Mouse (Mus musculus): ENCODE data around the gene Rtf2. TPM values are rescaled to one million over a fixed set of nuclear protein-coding genes. Genes with fewer than 3 reads are reported as not detected.

Rtf2 gene
- polyA plus RNA-seq (2012; rRNA removed): 77.9 and 79.1 TPM in 2 replicates

GRCm38 (mm10) chr2:172439843-172440639 is at the start of gene Rtf2:
Rtf2 (plus strand) TSS chr2:172440556.
- DNase-seq (ENCODE audit: extremely low spot score in 1 of 2, low spot score in 1 of 2): peak; percentile 98 to 100

- DNase-seq (ENCODE audit: extremely low spot score in 1 of 2, low spot score in 1 of 2): peak; percentile 75 to 76
Observed at GRCm38 (mm10) chr2:172392041-172392521, 48.3 kb upstream of the Rtf2 start.

DNA sequence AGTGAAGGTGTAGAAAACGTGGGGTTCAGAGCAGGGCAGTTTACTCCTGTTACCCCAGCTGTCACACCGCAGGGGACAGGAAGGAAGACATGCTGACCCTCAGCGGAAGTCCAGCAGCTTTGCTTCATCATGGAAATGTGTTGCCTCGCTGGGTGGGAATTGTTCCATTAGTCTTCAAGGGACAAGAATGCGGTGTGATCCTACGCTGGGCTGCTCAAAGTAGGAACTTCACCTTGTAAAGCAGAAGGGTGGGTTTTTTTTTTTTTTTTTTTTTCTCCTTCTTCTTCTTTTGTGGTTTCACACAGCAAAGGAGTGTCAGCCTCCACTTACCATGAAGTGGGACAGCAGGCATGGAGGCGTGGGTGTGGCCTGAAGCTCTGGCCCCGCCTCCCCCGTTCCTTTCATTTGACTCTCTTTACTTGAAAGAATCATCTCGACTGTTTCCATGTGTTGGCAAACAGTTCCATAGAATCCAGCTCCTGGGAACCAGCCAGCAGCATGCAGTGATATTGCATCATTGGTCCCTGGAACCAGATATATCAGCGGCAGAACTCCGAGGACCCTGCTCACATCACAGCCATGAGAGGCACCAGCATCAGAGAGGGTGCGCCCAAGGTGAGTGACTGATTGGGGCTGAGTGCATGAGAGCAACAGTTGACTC is 46.8 kb upstream of the Rtf2 start, which contains the start of gene Cass4:
Gene Cass4 (plus strand): TSS at position 404 of the 661 bp plus-strand sequence.
- DNase-seq (ENCODE audit: extremely low spot score in 1 of 2, low spot score in 1 of 2): no peak

GRCm38 (mm10) chr2:172394052-172394392 is 46.3 kb upstream of the Rtf2 start:
- DNase-seq (ENCODE audit: extremely low spot score in 1 of 2, low spot score in 1 of 2): no peak

- DNase-seq (ENCODE audit: extremely low spot score in 1 of 2, low spot score in 1 of 2): no peak
Observed at GRCm38 (mm10) chr2:172394671-172395070, 45.7 kb upstream of the Rtf2 start.

GRCm38 (mm10) chr2:172395961-172396360 is 44.4 kb upstream of the Rtf2 start:
- no peak for DNase-seq (ENCODE audit: extremely low spot score in 1 of 2, low spot score in 1 of 2)

GRCm38 (mm10) chr2:172399901-172400300 is 40.5 kb upstream of the Rtf2 start:
- DNase-seq (ENCODE audit: extremely low spot score in 1 of 2, low spot score in 1 of 2): no peak

- no peak for DNase-seq (ENCODE audit: extremely low spot score in 1 of 2, low spot score in 1 of 2)
Observed at GRCm38 (mm10) chr2:172401116-172401825, 39.1 kb upstream of the Rtf2 start.

DNA sequence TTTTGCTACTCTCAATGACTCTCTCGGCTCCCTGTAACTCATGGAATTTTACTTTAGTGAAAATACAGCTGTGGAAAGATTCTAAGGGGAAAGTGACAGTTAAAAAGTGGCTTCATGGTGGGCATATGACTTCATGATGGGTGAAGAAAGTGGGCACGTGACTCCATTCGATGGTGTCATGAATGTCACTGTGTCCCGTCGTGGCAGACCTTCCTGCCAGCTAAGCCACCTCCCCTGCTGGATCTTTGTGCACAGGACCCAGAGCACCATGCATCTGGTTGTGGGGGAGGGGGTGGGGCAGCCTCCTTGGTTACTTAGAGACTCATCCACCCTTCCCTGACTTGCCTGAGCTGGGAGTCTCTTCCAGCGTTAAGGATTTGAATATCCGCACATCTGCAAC is 36.1 kb upstream of the Rtf2 start:
- no peak for DNase-seq (ENCODE audit: extremely low spot score in 1 of 2, low spot score in 1 of 2)

DNA sequence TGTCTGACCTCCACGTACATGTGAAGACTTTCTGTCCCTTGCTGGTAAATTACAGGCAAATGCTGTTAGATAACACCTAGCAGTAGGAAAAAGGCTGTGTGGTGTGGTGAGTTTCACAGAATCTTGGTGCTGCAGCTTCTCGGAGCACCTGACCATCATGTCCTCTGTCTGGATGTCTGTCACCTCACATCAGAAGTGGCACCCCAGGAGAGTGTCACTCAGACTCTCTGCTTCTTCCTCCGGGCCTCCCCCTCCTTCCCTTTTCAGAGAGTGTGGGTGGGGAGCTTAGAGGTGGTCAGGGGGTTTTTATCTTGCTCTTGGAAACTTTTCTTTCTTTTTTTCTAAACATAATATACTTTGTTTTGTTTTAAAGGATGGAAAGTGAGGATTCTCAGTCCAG is 35.3 kb upstream of the Rtf2 start:
- no peak for DNase-seq (ENCODE audit: extremely low spot score in 1 of 2, low spot score in 1 of 2)

GRCm38 (mm10) chr2:172406173-172406572 is 34.2 kb upstream of the Rtf2 start:
- no peak for DNase-seq (ENCODE audit: extremely low spot score in 1 of 2, low spot score in 1 of 2)

DNA sequence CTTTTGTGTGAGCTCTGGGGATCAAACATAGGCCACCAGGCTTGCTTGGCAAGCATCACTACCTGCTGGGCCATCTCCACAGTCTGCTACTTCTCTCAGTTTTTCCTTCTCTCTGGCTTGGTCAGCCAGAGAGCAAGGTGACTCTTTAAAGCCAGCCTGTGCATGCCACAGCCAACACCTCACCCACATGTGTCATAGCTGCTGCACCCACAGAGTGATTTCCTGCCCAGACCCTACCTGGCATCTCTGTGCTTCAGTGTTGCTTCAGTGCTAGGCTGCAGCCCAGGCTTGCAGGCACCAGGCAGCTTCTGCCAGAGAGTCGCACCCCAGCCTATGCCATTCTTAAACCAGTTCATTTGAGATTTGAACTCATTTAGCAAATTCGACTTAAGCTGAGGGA is 32.9 kb upstream of the Rtf2 start:
- no peak for DNase-seq (ENCODE audit: extremely low spot score in 1 of 2, low spot score in 1 of 2)

GRCm38 (mm10) chr2:172410686-172411085 is 29.7 kb upstream of the Rtf2 start:
- DNase-seq (ENCODE audit: extremely low spot score in 1 of 2, low spot score in 1 of 2): no peak

GRCm38 (mm10) chr2:172411091-172411490 is 29.3 kb upstream of the Rtf2 start:
- no peak for DNase-seq (ENCODE audit: extremely low spot score in 1 of 2, low spot score in 1 of 2)

- no peak for DNase-seq (ENCODE audit: extremely low spot score in 1 of 2, low spot score in 1 of 2)
Observed at GRCm38 (mm10) chr2:172412454-172412853, 27.9 kb upstream of the Rtf2 start.

- no peak for DNase-seq (ENCODE audit: extremely low spot score in 1 of 2, low spot score in 1 of 2)
Observed at GRCm38 (mm10) chr2:172413273-172413672, 27.1 kb upstream of the Rtf2 start.

DNA sequence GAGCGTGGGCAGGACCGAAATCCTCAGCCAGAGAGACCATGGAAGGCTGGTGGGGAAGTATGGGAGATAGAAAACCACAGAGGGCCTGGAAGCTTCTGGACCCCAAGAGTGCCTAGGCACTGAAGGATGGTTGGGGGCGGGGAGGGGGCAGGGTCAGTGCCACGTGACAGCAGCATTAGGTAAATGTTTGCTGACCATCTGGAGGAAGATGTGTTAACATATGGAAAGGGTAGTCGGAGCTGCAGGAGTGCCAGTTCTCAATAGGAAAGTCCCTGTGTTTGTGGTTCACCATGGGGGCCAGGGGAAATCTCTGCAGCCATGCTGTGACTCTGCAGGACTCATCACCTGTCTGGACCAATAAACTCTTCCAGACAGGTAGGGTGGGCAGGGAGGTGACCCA is 26.5 kb upstream of the Rtf2 start:
- DNase-seq (ENCODE audit: extremely low spot score in 1 of 2, low spot score in 1 of 2): no peak

DNA sequence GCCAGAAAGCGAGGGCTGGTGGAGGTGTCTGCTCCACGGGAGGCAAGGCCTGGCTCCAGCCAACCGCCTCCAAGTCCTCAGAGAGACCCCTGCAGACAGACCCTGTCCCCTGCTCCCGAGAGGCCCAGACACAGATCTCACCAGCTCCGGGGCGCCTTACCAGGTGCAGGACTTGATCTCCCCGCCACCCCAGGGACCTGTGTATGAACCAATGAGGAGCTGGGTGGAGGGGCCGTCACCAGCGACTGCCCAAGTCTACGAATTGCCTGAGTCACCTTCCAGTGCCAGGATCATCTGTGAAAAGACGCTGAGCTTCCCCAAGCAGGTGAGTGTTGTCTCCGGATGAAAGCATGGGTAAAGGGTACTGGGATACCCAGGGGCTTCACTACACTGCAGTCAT is 24.1 kb upstream of the Rtf2 start:
- DNase-seq (ENCODE audit: extremely low spot score in 1 of 2, low spot score in 1 of 2): no peak

DNA sequence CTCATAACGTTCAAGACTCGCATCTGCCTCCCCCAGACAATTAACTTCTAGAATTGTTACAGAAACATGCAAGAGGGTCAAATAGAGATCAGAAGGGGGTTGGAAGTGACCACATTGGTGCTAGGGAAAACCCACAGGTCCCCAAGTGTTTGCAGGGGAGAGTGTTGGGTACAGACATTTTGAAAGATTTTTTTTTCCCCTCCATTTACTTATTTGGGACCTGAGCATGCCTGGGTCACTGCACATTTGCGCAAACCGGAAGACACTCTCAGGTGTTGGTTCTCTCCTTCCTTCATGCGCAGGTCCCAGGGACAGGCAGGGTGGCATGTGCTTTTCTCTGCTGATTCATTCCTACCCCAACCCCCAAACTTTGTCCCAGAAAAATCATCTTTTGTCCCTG is 23.5 kb upstream of the Rtf2 start:
- no peak for DNase-seq (ENCODE audit: extremely low spot score in 1 of 2, low spot score in 1 of 2)

DNA sequence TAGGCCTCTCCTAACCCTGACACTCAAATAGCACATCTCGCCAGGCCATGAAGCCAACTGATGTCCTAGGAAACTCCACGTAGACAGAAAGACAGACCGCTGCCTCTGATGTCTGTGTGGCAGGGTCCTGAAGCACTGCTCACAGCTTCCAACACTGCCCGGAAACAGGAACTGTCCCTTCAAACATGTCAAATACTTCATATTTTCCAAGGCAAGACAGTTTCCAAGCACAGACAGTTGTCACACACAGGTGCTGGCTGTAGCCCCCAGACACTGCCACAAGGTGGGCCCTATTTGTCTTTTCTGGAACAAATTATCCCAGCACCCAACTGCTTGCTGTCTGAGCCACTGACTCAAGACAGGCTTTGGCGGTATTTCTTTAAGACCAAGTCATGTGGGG is 22.1 kb upstream of the Rtf2 start:
- DNase-seq (ENCODE audit: extremely low spot score in 1 of 2, low spot score in 1 of 2): no peak

- DNase-seq (ENCODE audit: extremely low spot score in 1 of 2, low spot score in 1 of 2): no peak
Observed at GRCm38 (mm10) chr2:172430609-172431008, 9.7 kb upstream of the Rtf2 start.

All from frontal cortex, adult 2 months (tissue).